Mouse (Mus musculus) right cerebral cortex, postnatal 4 days (tissue): ENCODE measurements around the gene Gorasp1.

Source experiments
- DNase-seq: peaks from one replicate; pipeline ENCODE4 v3.0.0-alpha.2; 2022

Gorasp1 gene

GRCm38 (mm10) chr9:119972166-119972565, 34.8 kb upstream of the Gorasp1 start:
- no peak for DNase-seq

- DNase-seq, result peak; percentile 76
Observed at GRCm38 (mm10) chr9:119970763-119971656, 33.6 kb upstream of the Gorasp1 start.

GRCm38 (mm10) chr9:119970221-119970620, 32.9 kb upstream of the Gorasp1 start:
- DNase-seq, result peak; percentile 60

GRCm38 (mm10) chr9:119969811-119970210, 32.4 kb upstream of the Gorasp1 start:
- no peak for DNase-seq

GRCm38 (mm10) chr9:119966221-119966910, 29.0 kb upstream of the Gorasp1 start:
- DNase-seq, result no peak

- no peak for DNase-seq
Observed at GRCm38 (mm10) chr9:119965186-119965585, 27.8 kb upstream of the Gorasp1 start.

GRCm38 (mm10) chr9:119964206-119964605, 26.8 kb upstream of the Gorasp1 start:
- no peak for DNase-seq

GRCm38 (mm10) chr9:119962987-119963667, 25.8 kb upstream of the Gorasp1 start:
- peak; percentile 49 for DNase-seq

- DNase-seq, result no peak
Observed at GRCm38 (mm10) chr9:119962216-119962615, 24.9 kb upstream of the Gorasp1 start.

GRCm38 (mm10) chr9:119958835-119959234, 21.5 kb upstream of the Gorasp1 start:
- no peak for DNase-seq

- DNase-seq, result no peak
Observed at GRCm38 (mm10) chr9:119951388-119951787, 14.0 kb upstream of the Gorasp1 start.

GRCm38 (mm10) chr9:119950434-119950833, 13.1 kb upstream of the Gorasp1 start:
- DNase-seq, result no peak

- DNase-seq, result no peak
Observed at GRCm38 (mm10) chr9:119948804-119949203, 11.4 kb upstream of the Gorasp1 start.

GRCm38 (mm10) chr9:119945173-119945900, 8.0 kb upstream of the Gorasp1 start:
- no peak for DNase-seq

- DNase-seq, result no peak
Observed at GRCm38 (mm10) chr9:119943326-119943725, 6.0 kb upstream of the Gorasp1 start.

- no peak for DNase-seq
Observed at GRCm38 (mm10) chr9:119941861-119942260, 4.5 kb upstream of the Gorasp1 start.

GRCm38 (mm10) chr9:119941407-119941806, 4.0 kb upstream of the Gorasp1 start:
- DNase-seq, result no peak

GRCm38 (mm10) chr9:119939646-119940045, 2.3 kb upstream of the Gorasp1 start:
- no peak for DNase-seq

- no peak for DNase-seq
Observed at GRCm38 (mm10) chr9:119938496-119938895, 1.1 kb upstream of the Gorasp1 start.

- DNase-seq, result no peak
Observed at GRCm38 (mm10) chr9:119933675-119934074, 3.7 kb downstream of the Gorasp1 start.

- no peak for DNase-seq
Observed at GRCm38 (mm10) chr9:119932358-119932757, 5.0 kb downstream of the Gorasp1 start.

GRCm38 (mm10) chr9:119926497-119926896, 10.9 kb downstream of the Gorasp1 start:
- no peak for DNase-seq

GRCm38 (mm10) chr9:119925729-119926128, 11.6 kb downstream of the Gorasp1 start:
- no peak for DNase-seq
